Mouse (Mus musculus): ENCODE measurements around the gene Ankrd42.

DNA sequence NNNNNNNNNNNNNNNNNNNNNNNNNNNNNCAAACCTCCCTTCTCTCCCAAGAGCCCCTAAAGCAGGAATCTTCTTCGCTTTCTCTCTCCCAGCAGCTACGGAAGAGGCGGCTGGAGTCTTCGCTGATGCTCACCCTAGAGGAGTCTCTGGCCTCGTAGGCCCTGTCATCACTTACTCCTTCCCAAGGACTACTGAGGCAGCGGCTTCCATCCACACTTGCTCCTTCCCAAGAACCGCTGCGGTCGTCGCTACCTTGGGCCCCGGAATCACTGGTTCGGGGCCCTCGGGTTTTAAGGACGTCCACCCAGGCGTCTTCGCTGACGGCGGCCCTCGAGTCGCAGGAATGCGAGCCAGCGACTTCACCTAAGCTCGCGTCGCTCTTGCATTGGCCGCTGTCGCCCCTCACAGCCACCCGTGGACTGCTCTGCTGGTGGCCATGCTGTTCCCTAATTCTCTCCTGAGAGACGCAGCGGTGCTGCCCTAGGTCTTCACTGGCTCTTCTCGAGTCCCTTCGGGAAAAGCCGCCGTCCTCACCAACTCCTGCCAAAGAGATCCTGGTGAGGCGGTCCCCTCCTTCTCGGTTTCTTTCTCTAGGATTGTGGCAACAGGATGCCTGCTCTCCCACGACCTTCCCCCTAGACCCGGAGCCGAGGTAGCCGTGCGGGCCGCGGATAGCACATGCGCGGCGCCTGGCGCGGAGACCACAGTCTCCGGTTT, 489 bp downstream of the Ankrd42 start:
- TF ChIP-seq POLR2A (IDR thresholded peaks at IDR 0.05; ENCODE audit: control insufficient read depth, low read depth, low read length), result no peak
- no peak for TF ChIP-seq CTCF (IDR thresholded peaks at IDR 0.05; ENCODE audit: control insufficient read depth, insufficient read depth, insufficient replicate concordance, low read depth, low read length)
